Mouse (Mus musculus): ENCODE results near the gene Mta1.

Gene Mta1

GRCm38 (mm10) chr12:113149341-113149740 is 51.3 kb downstream of the Mta1 start:
- no peak for DNase-seq (ENCODE audit: low spot score)

- DNase-seq (ENCODE audit: low spot score), result no peak
These were observed 51.8 kb downstream of the Mta1 start for GRCm38 (mm10) chr12:113149896-113150295.

GRCm38 (mm10) chr12:113150591-113150990 is 52.5 kb downstream of the Mta1 start:
- no peak for DNase-seq (ENCODE audit: low spot score)

DNA sequence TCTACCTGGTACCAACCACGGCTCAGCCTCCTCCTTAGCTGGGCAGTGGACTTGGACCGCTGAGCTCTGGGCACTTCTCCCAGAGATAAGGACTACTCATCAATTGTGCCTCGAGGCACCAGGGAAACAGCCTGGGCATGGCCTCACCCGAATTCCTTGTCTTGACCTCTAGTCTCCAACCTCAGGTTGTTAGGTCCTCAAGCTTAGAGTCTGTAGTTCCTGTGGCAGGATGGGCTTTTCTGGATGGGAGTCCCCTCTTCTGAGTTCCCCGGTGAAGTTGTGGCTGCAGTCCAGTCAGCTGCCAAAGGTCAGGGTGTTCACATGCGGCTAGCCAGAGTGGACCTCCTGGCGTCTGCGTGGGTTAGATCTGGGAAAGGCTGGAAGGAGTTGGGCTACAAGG is 53.0 kb downstream of the Mta1 start:
- no peak for DNase-seq (ENCODE audit: low spot score)

GRCm38 (mm10) chr12:113151661-113152271 is 53.7 kb downstream of the Mta1 start:
- no peak for DNase-seq (ENCODE audit: low spot score)

- no peak for DNase-seq (ENCODE audit: low spot score)
These were observed 54.2 kb downstream of the Mta1 start for GRCm38 (mm10) chr12:113152272-113152661.

DNA sequence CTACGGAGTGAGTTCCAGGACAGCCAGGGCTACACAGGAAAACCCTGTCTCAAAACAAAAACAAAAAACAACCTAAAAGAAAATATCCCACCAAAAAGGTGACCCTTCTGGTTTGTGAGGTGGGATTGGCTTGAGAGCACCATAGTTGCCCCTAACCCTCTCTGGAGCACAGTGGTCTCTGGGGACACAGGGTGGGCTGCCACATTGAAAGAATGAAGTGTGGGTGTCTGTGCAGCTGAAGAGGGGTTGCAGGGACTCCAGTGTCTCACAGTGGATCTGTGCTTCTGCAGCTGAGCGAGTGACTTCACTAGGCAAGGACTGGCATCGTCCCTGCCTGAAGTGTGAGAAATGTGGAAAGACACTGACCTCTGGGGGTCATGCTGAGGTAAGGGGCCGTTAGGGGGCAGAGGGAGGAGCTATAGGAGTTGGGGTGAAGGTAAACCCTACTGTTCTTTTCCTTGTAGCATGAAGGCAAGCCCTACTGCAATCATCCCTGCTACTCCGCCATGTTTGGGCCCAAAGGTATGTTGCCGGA is 55.0 kb downstream of the Mta1 start:
- DNase-seq (ENCODE audit: low spot score), result no peak

GRCm38 (mm10) chr12:113153971-113154370 is 55.9 kb downstream of the Mta1 start:
- DNase-seq (ENCODE audit: low spot score), result no peak

DNA sequence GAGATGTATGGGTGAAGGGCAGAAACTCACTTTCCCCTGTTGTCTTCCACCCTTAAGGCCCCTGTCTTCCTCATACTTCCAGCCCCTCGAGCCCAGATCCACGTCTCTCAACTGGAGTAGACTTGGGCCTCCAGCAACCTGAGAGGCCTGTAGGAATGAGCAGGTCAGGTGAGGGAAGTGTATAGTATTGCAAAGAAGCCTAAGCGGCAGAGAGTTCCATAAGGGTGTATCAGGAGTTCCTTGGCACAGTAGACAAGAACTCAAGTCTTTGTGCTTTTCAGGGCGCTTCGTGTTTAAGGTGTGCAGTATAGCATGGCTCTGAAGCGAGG is 56.6 kb downstream of the Mta1 start:
- no peak for DNase-seq (ENCODE audit: low spot score)

- DNase-seq (ENCODE audit: low spot score), result no peak
These were observed 57.1 kb downstream of the Mta1 start for GRCm38 (mm10) chr12:113155076-113155771.

DNA sequence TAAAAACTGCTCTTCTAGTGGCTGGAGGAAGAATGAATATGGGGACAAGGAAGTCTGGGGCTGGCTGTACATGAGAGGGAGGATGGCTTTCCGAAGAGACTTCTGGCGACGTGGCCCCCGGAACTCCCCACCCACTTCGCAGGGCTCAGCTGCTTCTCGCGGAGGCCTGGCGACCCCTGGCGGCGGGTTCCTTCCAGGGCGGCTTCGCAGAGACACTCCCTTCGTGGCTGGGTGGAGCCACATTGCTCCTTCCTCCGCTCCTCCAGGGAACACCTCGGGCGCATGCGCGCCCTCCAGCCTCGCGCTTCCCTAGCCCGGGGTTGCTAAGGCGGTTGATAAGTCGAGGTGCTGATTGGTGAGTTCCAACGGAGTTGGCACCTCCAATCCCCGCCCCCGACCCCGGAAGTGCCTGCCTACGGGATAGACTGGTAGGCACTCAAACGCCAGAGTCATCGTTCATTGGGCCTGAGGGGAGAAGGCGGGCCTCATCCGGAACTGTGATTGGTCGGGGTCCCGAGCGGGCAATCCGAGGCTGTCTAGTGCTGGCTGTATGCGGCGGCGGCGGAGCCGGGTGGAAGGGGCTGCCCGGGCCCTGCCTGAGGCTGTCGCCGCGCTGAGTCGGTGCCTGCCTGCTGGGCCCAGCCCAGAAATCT is 57.9 kb downstream of the Mta1 start, which contains the start of gene Tedc1:
Gene Tedc1, plus strand, starts transcription at position 535 of the 653 bp plus-strand sequence.
- peak; percentile 97 for DNase-seq (ENCODE audit: low spot score)

DNA sequence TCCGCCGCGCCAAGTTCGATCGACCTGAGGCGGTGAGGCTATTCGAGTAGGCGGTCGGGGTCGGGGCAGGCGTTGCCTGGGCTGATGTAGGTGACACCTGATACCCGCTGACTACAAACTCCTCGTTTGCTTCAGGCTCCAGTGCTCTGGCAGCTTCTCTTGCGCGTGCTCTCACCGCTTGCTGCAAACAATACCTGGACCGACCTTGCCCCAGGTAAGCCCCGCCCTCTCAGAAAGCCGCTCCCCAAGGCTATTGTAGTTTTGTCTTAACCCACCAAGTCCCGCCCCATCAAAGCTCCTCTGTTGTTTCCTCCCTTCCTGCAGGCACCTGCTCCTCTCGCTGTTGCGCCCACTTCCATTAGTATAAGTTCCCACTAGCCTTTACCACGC is 58.5 kb downstream of the Mta1 start:
- no peak for DNase-seq (ENCODE audit: low spot score)

GRCm38 (mm10) chr12:113157002-113157401 is 58.9 kb downstream of the Mta1 start:
- DNase-seq (ENCODE audit: low spot score), result no peak

DNA sequence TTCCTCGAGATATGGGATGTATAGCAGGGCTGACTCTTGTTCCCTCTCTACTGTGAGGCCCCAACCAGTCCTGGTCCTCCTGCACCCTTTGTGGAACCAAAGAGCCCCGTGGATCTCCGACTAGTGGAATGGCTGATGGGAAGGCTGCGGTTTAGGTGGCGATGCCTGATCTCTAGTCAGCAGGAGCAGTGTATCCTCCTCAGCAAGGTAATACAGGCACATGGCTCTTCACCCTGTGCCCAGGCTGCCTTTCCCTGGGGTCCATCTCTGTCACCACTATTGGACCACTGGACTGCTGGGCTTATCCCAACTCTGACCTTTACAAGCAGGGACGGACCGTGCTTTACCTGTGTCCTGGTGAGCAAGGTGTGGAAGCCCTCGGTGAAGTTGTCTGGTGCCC is 59.4 kb downstream of the Mta1 start:
- no peak for DNase-seq (ENCODE audit: low spot score)

GRCm38 (mm10) chr12:113157971-113158370 is 59.9 kb downstream of the Mta1 start:
- no peak for DNase-seq (ENCODE audit: low spot score)

DNA sequence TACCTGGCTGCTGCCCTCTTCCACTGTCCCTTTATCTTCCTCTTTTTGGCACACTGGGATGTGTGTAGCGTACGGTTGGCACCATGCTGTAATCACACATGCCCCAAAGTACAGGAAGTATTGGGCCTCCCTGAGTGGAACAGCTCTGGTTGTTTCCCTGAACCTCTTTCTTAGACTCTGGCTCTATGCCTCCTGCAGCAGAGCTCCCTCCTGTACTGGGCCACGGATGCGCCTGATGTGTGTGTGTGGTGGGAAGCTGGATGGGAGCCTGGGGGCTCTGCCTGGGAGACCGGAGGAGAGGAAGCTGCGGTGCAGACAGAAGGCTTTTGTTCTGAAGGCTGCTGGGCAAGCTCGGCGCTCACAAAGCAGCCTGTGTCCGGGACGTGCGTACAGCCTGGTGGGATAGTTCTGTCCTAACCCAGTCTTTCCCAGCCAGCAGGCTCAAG is 65.5 kb downstream of the Mta1 start:
- no peak for DNase-seq (ENCODE audit: low spot score)

- DNase-seq (ENCODE audit: low spot score), result peak; percentile 36
These were observed 70.0 kb downstream of the Mta1 start for GRCm38 (mm10) chr12:113168031-113168536.

GRCm38 (mm10) chr12:113176960-113177725 is 79.1 kb downstream of the Mta1 start:
- no peak for DNase-seq (ENCODE audit: low spot score)

DNA sequence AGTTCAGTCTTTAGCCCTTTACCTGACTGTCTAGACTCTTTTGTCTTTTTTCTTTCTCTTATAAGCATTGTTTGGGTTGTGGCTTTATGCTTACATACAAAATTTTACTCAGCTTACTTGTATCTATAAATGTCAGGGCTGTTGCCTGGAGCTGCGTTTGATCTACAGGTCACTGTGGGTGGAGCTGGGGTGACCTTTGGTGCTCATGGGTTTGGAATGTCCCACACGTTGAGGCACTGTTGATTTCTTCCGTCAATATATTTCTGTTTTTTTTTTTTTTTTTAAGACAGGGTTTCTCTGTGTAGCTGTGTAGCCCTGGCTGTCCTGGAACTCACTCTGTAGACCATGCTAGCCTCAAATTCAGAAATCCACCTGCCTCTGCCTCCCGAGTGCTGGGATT is 82.9 kb downstream of the Mta1 start:
- DNase-seq (ENCODE audit: low spot score), result no peak

DNA sequence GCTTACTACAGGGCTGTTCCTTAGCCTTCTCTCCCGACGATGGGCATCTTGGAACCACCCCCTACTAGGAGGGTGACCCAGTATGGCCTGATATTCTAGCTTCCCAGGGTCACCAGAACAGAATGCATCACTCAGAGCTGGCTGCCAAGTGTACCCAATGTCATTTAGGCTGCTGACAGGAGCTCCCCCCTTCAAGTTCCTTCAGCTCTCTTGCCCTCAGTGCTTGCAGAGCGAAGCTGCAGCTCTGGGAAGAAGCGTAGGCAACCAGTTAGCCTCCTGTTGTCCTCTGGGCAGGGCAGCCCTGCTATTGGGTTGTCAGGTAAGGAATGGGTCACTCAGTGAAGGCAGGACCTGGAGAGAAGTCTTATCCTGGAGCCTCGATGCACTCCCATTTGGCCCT is 86.9 kb downstream of the Mta1 start:
- DNase-seq (ENCODE audit: low spot score), result no peak

- no peak for DNase-seq (ENCODE audit: low spot score)
These were observed 87.6 kb downstream of the Mta1 start, which contains the start of gene Tmem121 for GRCm38 (mm10) chr12:113185442-113186291. Gene Tmem121 (plus strand): TSS chr12:113185930.
